Mouse (Mus musculus) CD4-positive, CD25-positive, alpha-beta regulatory T cell, adult 2 months (primary cell): Measurements from ENCODE around the gene Ppp1r9a.

ENCODE experiments used
- DNase-seq: peaks from one replicate; pipeline ENCODE4 v3.0.0-alpha.2; 2012; ENCODE audit warnings: low read depth, low spot score

Ppp1r9a gene

GRCm38 (mm10) chr6:5156541-5157425 is 254.1 kb downstream of the Ppp1r9a start:
- no peak for DNase-seq

DNA sequence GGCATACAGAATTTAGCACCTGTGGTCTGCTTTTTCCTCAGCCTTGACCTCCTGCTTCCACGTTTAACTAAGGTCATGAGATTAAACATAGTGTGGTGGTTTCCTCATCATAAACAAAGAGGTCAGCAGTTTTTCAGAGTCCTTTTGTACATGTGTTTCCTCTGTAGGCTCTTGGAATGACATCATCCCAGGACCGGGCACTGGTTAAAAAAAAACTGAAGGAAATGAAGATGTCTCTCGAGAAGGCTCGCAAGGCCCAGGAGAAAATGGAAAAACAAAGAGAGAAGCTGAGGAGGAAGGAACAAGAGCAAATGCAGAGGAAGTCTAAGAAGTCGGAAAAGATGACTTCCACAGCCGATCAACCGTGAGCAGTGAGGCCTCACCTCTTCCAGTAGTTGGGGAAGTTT is 256.7 kb downstream of the Ppp1r9a start:
- DNase-seq = no peak

DNA sequence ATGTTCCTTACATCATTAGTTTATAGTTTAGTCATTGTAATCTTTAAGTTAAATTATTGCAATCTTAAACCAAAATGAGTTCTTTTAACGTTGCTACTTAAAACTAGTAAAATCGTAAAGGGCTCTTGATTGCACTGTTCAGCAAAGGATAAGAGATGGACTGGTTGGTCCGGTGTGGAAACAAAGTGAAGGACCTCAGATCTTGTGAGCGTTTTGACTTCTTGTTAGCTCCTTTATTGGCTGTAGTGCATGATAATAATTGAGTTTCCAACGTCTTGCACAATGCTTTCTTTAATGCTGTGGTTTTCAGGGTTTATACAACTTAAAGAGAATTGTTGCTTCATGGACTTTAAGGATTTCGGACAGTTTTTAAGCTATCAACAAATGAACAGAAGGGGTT is 259.3 kb downstream of the Ppp1r9a start:
- no peak for DNase-seq

GRCm38 (mm10) chr6:5163507-5164144 is 260.9 kb downstream of the Ppp1r9a start:
- no peak for DNase-seq

DNA sequence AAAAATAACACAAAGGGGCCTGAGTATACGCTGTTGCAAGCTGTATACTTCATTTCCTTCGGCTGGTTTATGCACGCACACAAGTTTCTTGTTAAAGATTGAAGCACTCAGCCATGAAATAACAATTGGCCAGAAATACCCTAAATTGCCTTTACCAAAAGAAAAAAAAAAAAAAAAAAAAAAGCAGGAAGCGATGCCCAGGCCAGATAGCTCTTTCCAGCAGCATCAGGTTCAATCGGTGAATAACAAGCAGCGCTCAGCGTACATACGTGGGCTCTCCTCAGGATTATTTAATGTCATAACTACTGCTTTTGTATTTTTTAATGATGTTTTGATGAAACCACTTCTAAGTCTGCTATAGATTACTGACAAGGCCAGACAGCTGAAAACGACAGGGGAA is 262.1 kb downstream of the Ppp1r9a start:
- no peak for DNase-seq

DNA sequence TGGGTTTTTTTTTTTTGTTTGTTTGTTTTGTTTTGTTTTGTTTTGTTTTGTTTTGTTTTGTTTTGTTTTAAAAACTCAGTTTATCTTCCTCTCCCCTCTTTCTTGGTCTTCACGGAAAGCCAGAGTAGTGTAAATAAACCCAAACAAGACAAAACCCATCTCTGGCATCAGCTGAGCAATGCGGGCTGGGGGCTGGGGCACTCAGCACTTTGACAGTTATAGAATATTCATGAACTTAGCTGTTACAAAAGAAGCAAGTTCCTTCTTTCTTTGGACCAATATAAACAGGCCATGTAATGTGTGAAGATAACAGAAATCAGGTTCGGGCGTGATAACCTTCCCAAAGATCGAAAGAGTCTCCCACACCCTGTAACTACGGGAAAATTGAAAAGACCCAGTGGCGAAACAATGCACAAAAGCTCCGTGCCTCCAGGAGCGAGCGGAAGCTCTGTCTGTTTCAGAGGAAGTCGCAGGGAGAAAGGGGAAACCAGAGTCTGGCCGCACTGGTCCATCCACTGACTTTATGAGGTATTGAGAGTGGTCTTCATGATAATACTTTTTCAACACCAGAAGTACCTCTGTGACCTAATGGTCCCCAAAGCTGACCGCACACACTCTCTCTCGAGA is 264.4 kb downstream of the Ppp1r9a start:
- no peak for DNase-seq

GRCm38 (mm10) chr6:5168158-5168557 is 265.4 kb downstream of the Ppp1r9a start:
- no peak for DNase-seq

- no peak for DNase-seq
Observed at GRCm38 (mm10) chr6:5171418-5171817, 268.7 kb downstream of the Ppp1r9a start.

DNA sequence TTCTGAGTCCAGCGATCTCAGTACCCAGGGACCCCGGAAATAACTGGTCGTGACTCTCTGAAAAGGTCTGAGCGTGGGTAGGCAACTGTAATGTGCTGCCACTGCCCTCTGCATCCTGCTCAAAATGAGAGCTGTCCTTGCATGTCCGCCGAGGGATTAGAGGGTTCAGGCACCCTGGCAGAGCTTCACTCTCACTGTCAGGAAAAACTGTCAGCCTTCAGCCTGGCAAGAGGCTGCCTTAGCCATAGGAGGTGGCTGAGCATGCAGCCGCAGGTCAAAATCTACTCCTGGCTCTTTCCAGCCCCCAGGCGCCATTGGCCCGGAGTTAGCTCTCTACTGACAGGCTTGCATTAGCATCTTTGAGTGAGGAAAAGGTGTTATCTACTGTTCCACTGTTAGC is 269.9 kb downstream of the Ppp1r9a start:
- DNase-seq = no peak

DNA sequence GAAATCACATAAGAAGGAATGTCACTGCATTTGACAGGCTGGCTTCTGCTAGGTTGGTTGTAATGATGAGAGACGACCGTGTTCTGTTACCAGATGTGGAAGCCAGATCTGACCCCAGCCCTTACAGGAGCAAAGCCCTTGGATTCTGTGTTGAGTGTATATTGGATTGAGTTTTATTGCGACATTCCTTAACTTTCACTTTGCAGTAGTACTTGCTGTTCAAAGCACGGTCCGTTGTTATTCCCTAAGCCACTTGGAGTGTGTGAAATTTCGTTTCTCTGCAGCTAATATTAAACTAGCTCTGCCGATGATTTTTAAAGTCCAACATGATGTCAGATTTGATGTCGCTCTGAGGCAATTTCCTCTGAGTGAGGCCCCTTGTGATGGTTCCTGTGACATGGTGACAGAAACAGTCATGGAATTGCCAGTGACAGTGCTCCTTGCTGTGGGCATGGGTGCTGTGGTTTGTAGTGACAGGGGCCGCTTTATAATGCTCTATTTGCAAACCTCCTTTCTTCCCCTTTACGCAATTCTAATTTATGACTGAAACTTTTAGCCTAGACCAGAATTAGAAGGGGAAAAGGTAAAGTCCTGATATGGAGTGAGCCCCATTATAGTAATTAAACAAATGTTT is 271.6 kb downstream of the Ppp1r9a start:
- DNase-seq = no peak

DNA sequence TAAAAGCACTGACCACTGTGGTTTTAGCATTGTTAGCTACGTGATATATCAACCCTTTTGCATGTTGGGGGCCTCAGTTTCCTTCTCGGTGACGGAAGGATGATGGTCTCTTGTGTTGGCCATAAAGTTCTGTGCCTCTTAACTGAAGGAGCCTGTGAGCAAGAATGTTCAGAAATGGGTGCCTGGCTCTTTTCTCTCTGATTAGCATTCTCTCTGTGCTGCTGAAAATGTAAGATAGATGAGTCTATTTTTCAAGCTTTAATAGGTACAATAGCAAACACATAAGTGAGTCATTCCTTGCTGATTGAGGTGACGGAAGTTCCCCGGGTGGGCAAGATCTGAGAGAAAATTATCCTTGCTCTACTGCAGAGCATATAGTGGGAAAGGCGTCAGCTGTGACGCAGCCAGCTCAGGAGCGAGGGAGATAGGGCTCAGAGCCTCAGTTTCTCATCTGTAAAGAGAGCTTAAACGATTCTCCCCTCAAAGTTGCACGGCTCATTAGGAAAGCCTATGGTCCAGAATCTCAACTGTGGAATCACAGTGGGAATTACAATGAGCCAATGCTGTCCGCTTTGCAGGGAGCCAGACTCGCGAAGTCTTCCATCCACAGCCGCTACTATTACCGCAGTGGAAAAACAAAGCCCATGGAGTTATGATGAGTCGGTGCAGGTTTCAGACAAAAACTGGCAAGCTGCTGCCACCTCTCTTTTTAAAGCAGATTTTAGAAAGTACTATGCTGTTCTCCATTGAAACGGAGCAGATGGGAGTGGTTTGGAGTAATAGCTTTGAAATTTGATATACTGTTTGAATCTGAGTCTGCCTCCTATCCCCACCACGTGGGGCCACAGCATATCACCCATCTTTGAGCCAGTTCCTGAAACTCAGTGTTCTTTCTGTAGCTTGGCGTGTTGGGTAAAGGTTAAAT is 275.5 kb downstream of the Ppp1r9a start:
- no peak for DNase-seq

GRCm38 (mm10) chr6:5179189-5179588 is 276.5 kb downstream of the Ppp1r9a start:
- DNase-seq = no peak

DNA sequence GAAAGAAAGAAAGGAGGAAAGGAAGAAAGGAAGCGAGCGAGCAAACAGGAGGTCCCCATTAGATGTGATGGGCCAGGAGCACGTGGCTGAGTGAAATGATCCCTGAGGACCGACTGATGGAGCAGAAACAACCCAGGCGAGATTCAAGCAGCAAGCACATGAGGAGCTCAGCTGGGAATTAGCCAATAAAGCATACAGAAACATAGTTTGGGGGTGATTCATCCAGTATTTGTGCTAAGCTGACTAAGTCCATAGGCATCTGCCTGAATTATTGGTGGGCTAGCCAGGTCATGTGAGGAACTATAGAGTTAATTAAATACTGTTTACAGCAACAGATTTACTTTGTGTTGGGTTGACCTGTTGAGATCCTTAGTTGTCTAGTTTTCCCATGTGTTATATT is 277.9 kb downstream of the Ppp1r9a start:
- DNase-seq = no peak

GRCm38 (mm10) chr6:5186229-5186950 is 283.7 kb downstream of the Ppp1r9a start:
- no peak for DNase-seq

DNA sequence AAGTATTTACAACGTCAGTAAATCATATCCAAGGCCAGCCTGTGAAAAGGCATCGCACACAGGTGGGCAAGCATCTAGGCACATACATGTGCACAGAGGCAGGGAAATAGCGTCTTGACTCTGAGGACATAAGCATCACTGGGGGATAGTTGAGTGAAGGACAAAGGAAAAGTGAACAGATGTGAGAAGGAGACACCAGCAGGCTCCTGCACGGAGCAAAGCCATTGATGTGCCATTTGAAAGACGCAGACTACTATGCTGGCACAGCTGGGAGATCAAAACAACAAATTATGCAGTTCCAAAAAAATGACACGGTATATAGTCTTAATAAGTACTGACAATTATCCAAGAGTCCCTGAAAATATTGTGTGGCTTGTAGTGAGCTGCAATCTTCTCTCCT is 284.9 kb downstream of the Ppp1r9a start:
- DNase-seq = no peak

- no peak for DNase-seq
Observed at GRCm38 (mm10) chr6:5188036-5188435, 285.3 kb downstream of the Ppp1r9a start.

DNA sequence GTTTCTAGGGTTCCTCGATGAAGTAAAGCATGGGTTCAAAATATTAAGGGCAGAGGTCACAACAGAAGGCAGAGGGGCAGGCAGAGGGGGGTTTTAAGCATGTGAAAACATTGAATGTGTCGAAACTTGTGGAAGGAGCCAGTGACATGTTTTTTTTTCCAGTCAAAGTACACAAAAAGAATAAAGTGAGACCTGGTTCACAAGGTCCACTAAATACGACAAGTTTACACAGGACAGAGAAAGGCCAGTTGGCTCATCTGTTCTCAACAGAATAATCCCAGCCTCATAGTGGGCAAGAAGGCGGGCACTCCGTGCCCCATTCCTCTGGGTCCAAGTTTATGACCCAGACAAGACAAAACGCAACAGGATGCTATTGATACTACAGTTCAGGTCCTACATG is 286.2 kb downstream of the Ppp1r9a start:
- no peak for DNase-seq

DNA sequence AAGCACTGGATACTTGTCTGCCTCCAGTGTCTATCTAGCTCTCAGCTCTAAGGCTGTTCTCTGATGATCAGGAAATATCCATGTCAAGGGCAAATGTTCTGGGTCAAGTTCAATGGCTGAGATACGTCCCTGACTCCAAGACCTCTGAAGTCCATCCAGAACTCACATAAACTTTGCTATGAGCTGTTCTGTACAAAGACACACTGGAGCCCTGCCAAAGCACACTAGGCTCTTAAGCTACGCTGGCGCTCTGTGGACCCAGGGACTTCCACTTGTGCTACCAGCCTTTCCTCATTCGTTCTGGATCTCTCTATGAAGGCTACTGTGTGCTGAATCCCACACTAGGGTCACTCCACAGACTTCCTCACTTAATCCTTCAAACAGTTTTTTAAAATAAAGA is 286.8 kb downstream of the Ppp1r9a start:
- DNase-seq = no peak

DNA sequence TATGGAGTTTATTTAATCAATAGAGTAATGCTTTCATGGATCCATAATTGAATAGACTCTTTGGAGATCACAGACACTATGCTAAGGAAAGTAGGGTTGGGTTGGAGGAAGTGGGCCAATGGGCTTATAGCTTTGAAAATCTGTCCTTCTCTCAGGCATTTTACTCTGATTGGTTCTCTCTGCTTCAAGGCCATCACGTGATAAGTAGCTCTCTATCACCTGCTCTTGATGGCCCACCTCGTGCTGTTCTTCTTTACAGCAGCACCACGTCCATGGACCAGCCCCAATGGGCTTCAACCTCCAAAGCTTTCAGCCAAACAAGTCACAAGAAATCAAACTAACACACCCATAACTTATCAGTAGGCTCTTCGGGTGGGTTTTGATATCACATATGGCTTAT is 288.0 kb downstream of the Ppp1r9a start:
- DNase-seq = no peak

DNA sequence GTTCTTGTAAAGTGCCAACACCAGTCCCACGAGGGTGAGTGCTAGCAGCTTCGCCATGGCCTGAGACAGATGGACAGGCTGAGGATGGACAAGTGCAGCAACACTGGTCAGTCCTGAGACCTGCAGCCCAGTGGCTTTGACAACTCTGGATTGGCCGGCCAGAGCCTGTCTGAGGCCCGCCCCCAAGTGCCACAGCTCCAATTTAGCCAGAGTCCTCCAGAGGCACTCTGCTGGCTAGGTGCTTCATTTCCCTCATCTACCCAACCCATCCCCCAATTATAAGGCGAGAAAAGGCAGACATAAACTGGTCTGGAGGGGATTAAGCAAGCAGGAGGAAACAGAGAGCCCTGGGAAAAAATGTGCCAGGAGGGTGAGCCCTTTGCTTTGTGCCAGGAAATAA is 291.0 kb downstream of the Ppp1r9a start, which contains the start of gene Pon1:
TSS of gene Pon1 (minus strand) at position 254 of the 400 bp plus-strand sequence.
- no peak for DNase-seq
